In genomic region chr6:134948522-134949061, GRCm38 (mm10) we compare ENCODE assay signal across 28 mouse cellular contexts. TPM values are rescaled to one million over a fixed set of nuclear protein-coding genes. Genes with fewer than 3 reads are reported as not detected.
DNase-seq lines count a peak whose midpoint lies in the region; ATAC-seq lines count a peak whose summit lies in the region.
"Had no signal": no experiment of that assay in that cellular context is flagged by ENCODE, and none has a peak within 500 bp of the region (broad histone marks: within the 10 kb centered on the region; RNA-seq: fewer than 3 reads in every experiment).

No protein-coding gene starts in this region.

- ATAC-seq in heart, embryonic 12.5 days (ENCODE audit: insufficient number of reproducible peaks, low FRiP score): no peak
- no peak for ATAC-seq in liver, embryonic 13.5 days (ENCODE audit: low read depth)
- ATAC-seq: inflammation-experienced regulatory T-cells, adult 6 months had no signal

- H3K4me1 ChIP-seq in heart, embryonic 12.5 days (replicated peaks): peaks cover 32% of the 10 kb centered on the region
- H3K4me1 ChIP-seq in liver, embryonic 13.5 days (replicated peaks): peaks cover 47% of the 10 kb centered on the region
- H3K4me1 ChIP-seq: embryonic facial prominence, embryonic 12.5 days; forebrain, embryonic 12.5 days; forebrain, embryonic 15.5 days had no signal

- no peaks in the 10 kb centered on the region for H3K27me3 ChIP-seq in heart, embryonic 12.5 days (replicated peaks)
- H3K27me3 ChIP-seq in liver, embryonic 13.5 days: no peaks in the 10 kb centered on the region
- H3K27me3 ChIP-seq: embryonic facial prominence, embryonic 12.5 days; embryonic facial prominence, embryonic 15.5 days; forebrain, embryonic 12.5 days; forebrain, embryonic 15.5 days; heart, embryonic 15.5 days had no signal

- peak; percentile 84 for DNase-seq in heart, adult 11 months
- DNase-seq in testis, postnatal 14 days (ENCODE audit: low spot score): peak; percentile 54
- no peak for DNase-seq in testis, postnatal 10 days (ENCODE audit: low spot score)
- peak; percentile 48 for DNase-seq in MEL-GATA-1-ER (ENCODE audit: extremely low read depth, low read depth)
- peak; percentile 12 for DNase-seq in liver, embryonic 13.5 days
- no peak for DNase-seq in layer of hippocampus, adult 9-11 months
- DNase-seq in gastrocnemius, postnatal 10 days: no peak
- DNase-seq: adrenal gland, adult 2 months; adrenal gland, postnatal 14 days; cerebellum, adult 11 months; cerebellum, adult 2 months; cerebellum, adult 9-11 months; cerebellum, postnatal 25 days; gastrocnemius, postnatal 36 days; heart, postnatal 10 days; heart, postnatal 36 days had no signal

- 48% methylated on average over 11 of the region's 11 CpGs for WGBS in heart, embryonic 12.5 days
- 40% methylated on average over 11 of the region's 11 CpGs for WGBS in liver, embryonic 13.5 days (ENCODE audit: insufficient replicate concordance)

- H3K36me3 ChIP-seq in heart, embryonic 12.5 days: peaks cover 15% of the 10 kb centered on the region
- H3K36me3 ChIP-seq in liver, embryonic 13.5 days: peaks cover 70% of the 10 kb centered on the region
- H3K36me3 ChIP-seq: embryonic facial prominence, embryonic 12.5 days; forebrain, embryonic 15.5 days had no signal

- H3K9me3 ChIP-seq in heart, embryonic 12.5 days (replicated peaks): no peaks in the 10 kb centered on the region
- no peaks in the 10 kb centered on the region for H3K9me3 ChIP-seq in liver, embryonic 13.5 days (replicated peaks)
- H3K9me3 ChIP-seq: embryonic facial prominence, embryonic 12.5 days; embryonic facial prominence, embryonic 15.5 days; forebrain, embryonic 12.5 days; forebrain, embryonic 15.5 days; heart, embryonic 15.5 days; hindbrain, embryonic 10.5 days had no signal

- H3K9ac ChIP-seq in heart, embryonic 12.5 days: no peak overlapping the region
- no peak overlapping the region for H3K9ac ChIP-seq in liver, embryonic 13.5 days
- H3K9ac ChIP-seq: embryonic facial prominence, embryonic 12.5 days; embryonic facial prominence, embryonic 15.5 days; forebrain, embryonic 12.5 days; forebrain, embryonic 15.5 days; heart, embryonic 15.5 days; hindbrain, embryonic 14.5 days had no signal

- no peak overlapping the region for H3K4me2 ChIP-seq in heart, embryonic 12.5 days
- no peak overlapping the region for H3K4me2 ChIP-seq in liver, embryonic 13.5 days
- H3K4me2 ChIP-seq: embryonic facial prominence, embryonic 12.5 days; embryonic facial prominence, embryonic 15.5 days; forebrain, embryonic 12.5 days; forebrain, embryonic 15.5 days; heart, embryonic 11.5 days; heart, embryonic 15.5 days; hindbrain, embryonic 14.5 days had no signal

- no peak overlapping the region for H3K27ac ChIP-seq in heart, embryonic 12.5 days (ENCODE audit: poor library complexity, severe bottlenecking)
- H3K27ac ChIP-seq in liver, embryonic 13.5 days: no peak overlapping the region; the same call in 1 of the 2 replicates
- H3K27ac ChIP-seq: embryonic facial prominence, embryonic 12.5 days; embryonic facial prominence, embryonic 15.5 days; forebrain, embryonic 12.5 days; forebrain, embryonic 15.5 days; heart, embryonic 15.5 days; hindbrain, embryonic 10.5 days; hindbrain, embryonic 14.5 days; hindbrain, postnatal 0 days had no signal

- no peak overlapping the region for H3K4me3 ChIP-seq in heart, embryonic 12.5 days
- H3K4me3 ChIP-seq in liver, embryonic 13.5 days (replicated peaks): no peak overlapping the region
- H3K4me3 ChIP-seq: embryonic facial prominence, embryonic 12.5 days; embryonic facial prominence, embryonic 15.5 days; forebrain, embryonic 12.5 days; forebrain, embryonic 15.5 days; heart, embryonic 15.5 days; hindbrain, embryonic 10.5 days had no signal

RNA-seq across cellular contexts. Expression of gene Cdkn1b, which starts 28.4 kb away (rescaled TPM):
- 16.8 and 17.4 TPM in 2 replicates for polyA plus RNA-seq in heart, embryonic 12.5 days (2016; fragmentation: Nextera tagmentation; extraction: Ambion mirVana)
- polyA plus RNA-seq in liver, embryonic 13.5 days (2015; fragmentation: Nextera tagmentation; extraction: Ambion mirVana): 13.0 and 14.2 TPM in 2 replicates
- total RNA-seq in gastrocnemius, postnatal 10 days (2021): 10 to 100 TPM; 47.0 to 51.8 TPM

RNA-seq across cellular contexts. Expression of gene Apold1, which starts 32.9 kb away (rescaled TPM):
- polyA plus RNA-seq in heart, embryonic 12.5 days (2016; fragmentation: Nextera tagmentation; extraction: Ambion mirVana): 5.4 and 5.8 TPM in 2 replicates
- 2.1 and 2.2 TPM in 2 replicates for polyA plus RNA-seq in liver, embryonic 13.5 days (2015; fragmentation: Nextera tagmentation; extraction: Ambion mirVana)
- total RNA-seq in gastrocnemius, postnatal 10 days (2021): 1 to 10 TPM; 3.7 to 5.2 TPM
- total RNA-seq: granulocyte monocyte progenitor cell, adult 5-6 weeks had no signal

RNA-seq across cellular contexts. Expression of gene Gpr19, which starts 50.2 kb away (rescaled TPM):
- 9.0 and 10.2 TPM in 2 replicates for polyA plus RNA-seq in heart, embryonic 12.5 days (2016; fragmentation: Nextera tagmentation; extraction: Ambion mirVana)
- polyA plus RNA-seq in liver, embryonic 13.5 days (2015; fragmentation: Nextera tagmentation; extraction: Ambion mirVana): 5.3 and 6.0 TPM in 2 replicates
- 1 to 10 TPM; 6.4 to 6.8 TPM for total RNA-seq in gastrocnemius, postnatal 10 days (2021)

Comparison
In these comparisons a context has a peak if more than half of its experiments do, and no peak if none do; other contexts are left out.
1. DNase-seq: peak in heart, adult 11 months (single experiment), testis, postnatal 14 days (single experiment), MEL-GATA-1-ER (single experiment) and liver, embryonic 13.5 days (single experiment); none in testis, postnatal 10 days (single experiment), layer of hippocampus, adult 9-11 months (single experiment) and gastrocnemius, postnatal 10 days (single experiment).